Mouse (Mus musculus) CH12.LX (cell line): ENCODE data around the gene Kcnh3.
"Not testable (repeated sequence)": the region's sequence is repeated elsewhere in the genome, so short reads cannot be mapped to it uniquely, and the experiment has no call there.

ENCODE experiments used
- BHLHE40 ChIP-seq: IDR thresholded peaks from 2 replicates; pipeline ENCODE4 v1.6.1; 2011; ENCODE audit warnings: mild to moderate bottlenecking, low read depth, low read length, improper control_type of control experiment
- CHD2 ChIP-seq: IDR thresholded peaks from 2 replicates; pipeline ENCODE4 v1.6.1; 2011; ENCODE audit warnings: low read length, improper control_type of control experiment
- CTCF ChIP-seq, 2 experiments: IDR thresholded peaks in 1 of 2; conservative IDR thresholded peaks in 1 of 2; 2 replicates each; pipeline ENCODE4 v1.5.1; 2011 to 2012; ENCODE audit warnings: low read depth in 2 of 2, low read length in 2 of 2, improper control_type of control experiment in 1 of 2, inconsistent platforms in 1 of 2, mild to moderate bottlenecking in 1 of 2, moderate library complexity in 1 of 2
- MXI1 ChIP-seq: IDR thresholded peaks from 2 replicates; pipeline ENCODE4 v1.6.1; 2011; ENCODE audit warnings: mild to moderate bottlenecking, low read depth, low read length, improper control_type of control experiment
- NRF1 ChIP-seq: IDR thresholded peaks from 2 replicates; pipeline ENCODE4 v1.6.1; 2014; ENCODE audit warnings: low read depth, mild to moderate bottlenecking, inconsistent platforms, low read length, improper control_type of control experiment, moderate library complexity
- PAX5 ChIP-seq: IDR thresholded peaks from 2 replicates; pipeline ENCODE4 v1.6.1; 2012; ENCODE audit warnings: low read length, inconsistent platforms, mixed read lengths
- POLR2A ChIP-seq: IDR thresholded peaks from 2 replicates; pipeline ENCODE4 v1.6.1; 2011; ENCODE audit warnings: low read depth, mild to moderate bottlenecking, improper control_type of control experiment, low read length
- ZC3H11A ChIP-seq: IDR thresholded peaks from 2 replicates; pipeline ENCODE4 v1.6.1; 2012; ENCODE audit warnings: low read depth, mild to moderate bottlenecking, inconsistent platforms, low read length, improper control_type of control experiment
- ZKSCAN1 ChIP-seq: IDR thresholded peaks from 2 replicates; pipeline ENCODE4 v1.6.1; 2012; ENCODE audit warnings: low read depth, inconsistent platforms, low read length, improper control_type of control experiment, borderline replicate concordance

DNA sequence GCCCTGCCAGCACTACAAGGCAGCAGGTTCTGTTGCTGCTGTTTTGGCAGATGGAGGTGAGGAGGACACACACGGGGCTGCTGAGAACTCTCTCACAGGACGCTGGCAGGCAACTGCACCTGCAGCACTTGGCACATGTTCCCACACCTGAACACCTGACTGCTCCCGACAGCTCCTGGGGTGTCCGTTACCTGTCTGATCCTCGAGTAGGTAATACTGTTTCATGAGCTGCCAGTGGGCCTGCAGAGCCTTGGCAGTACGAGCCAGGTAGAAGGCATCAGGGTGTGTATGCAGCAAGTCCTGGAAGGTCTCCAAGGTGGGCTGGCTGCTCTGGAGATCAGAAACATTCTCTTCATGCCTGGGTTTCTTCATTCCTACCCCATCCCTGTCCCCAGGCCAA is 22.1 kb downstream of the Kcnh3 start:
- not testable (repeated sequence) for TF ChIP-seq BHLHE40; PAX5; MXI1; ZC3H11A; CHD2; POLR2A; ZKSCAN1; NRF1; CTCF (conservative IDR thresholded peaks at IDR 0.05 in 1 of 2, IDR thresholded peaks at IDR 0.05 in 1 of 2; ENCODE audit: low read depth in 2 of 2, low read length in 2 of 2)
